Mouse (Mus musculus): ENCODE data around the gene Rtl10.

Rtl10 gene

DNA sequence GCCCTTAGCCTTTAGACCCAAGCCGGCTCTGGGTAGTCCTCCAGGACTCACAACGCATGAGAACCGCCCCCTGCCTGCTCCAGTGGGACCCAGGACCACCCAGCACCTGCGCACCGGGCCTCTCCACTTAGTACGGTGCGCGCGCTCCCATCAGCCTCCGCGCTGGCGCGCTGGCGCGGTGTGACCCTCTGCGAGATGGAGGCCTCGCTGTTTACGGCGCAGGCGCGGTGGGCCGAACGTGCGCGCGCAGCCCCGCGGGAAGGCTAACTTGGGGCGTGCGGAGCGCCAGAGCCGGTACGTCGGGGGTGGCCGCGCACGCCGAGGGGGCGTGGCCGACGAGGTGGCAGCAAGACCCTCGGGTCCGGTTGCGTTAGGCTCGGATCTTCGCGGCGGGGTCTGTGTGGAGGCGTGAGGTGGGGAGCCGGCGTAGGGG lies at the start of gene Rtl10, which contains the start of gene Gnb1l:
Gene Rtl10, plus strand, starts transcription at position 344 of the 433 bp plus-strand sequence.
Gene Gnb1l, plus strand, starts transcription at position 156 of the 433 bp plus-strand sequence.
- peak; percentile 98 for DNase-seq

DNA sequence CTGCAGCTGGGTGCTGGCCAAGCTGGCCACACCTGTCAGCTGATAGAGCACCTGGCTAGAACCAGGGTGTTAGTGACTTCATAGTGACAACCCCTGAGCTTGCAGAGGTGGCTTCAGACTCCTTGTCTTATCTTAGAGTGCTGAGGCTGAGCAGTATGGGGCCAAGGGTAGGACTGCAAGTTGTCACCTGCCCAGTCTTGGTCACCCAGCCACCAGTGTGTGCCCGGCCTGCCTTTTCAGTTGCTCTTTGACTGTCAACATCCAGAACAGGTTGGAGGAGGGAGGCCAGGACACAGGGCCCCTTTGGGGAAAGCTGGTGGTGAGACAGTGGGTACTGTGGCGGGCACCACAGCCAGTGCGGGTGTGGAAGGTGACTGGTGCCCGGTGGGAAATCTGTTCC lies 49.7 kb upstream of the Rtl10 start:
- DNase-seq, result no peak

DNA sequence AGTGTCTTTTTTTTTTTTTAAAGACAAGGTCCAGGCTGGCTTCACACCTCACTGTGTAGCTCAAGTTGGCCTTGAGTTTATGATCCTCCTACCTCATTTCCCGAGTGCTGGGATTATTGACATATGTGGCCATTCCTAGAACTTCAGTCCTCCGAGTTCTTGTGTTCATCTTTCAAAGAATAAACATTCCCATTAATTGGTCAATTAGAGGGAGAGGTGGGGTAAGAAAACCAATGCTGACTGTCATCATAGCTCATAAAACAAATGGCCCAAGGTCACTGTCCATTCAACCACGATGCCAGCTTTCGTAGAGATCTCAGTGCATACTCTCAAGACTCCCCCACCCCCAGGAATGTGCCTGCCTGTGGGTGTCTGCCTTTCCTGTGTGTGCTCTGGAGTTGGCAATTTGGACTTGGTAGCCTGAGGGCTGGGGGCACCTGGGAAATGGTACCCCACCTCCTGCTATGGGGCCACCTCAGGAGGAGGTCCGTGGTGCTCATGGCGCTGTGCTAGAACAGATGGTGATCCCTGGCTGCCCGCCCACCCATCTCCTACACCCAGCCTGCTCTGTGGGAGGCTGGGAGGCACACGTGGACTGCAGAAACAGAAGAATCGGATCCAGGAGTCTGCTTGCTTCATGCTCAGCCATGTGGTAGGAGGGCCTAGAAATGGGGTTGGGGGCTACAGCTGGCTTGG lies 47.1 kb upstream of the Rtl10 start:
- DNase-seq, result peak; percentile 51 to 72

- DNase-seq, result no peak
Measured at GRCm38 (mm10) chr16:18452361-18452862, 46.3 kb upstream of the Rtl10 start.

DNA sequence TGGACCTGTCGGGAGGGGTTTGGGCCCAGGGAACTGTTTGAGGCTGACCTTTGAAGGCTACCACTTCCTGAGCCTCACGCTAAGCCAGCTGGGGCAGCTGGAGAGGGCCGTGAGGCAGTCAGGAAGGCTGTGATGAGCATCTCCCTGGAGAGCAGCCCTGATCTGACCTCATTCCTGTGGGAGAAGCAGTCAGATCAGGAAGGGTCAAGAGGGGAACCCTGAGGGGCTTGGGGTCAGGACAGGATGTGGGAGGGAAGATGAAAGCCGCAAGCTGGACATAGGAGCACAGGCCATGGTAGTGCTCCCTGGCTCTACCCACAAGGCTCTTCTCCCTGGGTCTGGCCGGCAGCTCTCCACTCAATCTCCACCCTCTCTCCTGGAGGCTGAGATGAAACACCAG lies 44.9 kb upstream of the Rtl10 start:
- DNase-seq, result peak; percentile 55 to 68

- no peak for DNase-seq
Measured at GRCm38 (mm10) chr16:18455407-18455806, 43.3 kb upstream of the Rtl10 start.

GRCm38 (mm10) chr16:18458661-18459060 lies 40.0 kb upstream of the Rtl10 start:
- no peak for DNase-seq

DNA sequence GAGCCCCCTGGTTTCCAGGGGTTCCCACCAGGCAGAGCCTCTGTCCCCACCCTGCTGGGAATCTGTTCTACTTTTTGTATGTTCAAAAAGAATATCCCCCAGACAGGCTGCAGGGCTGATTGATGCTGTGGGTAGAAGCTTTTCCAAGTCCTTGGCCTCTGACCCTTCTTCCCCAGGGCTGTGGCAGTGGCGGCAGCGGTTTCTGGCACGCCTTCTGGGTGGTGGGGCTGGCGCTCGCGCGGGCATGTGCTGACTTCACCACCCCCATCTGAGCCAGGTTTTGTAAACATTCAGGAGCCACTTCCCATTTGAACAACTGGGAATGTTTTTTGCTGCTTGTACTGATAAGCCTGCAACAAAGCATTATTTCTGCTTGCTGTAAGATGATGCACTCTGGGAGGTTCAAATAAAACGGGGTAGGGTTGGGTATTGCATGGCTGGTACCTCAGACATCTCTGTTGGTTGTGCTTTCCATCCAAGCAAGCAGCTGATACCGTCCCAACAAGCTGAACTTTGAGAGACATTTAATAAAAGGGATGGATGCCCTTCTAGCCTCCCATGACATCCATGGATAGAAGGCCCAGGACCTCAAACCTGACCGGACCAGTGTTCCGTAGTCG lies 39.3 kb upstream of the Rtl10 start:
- peak in 1 of 2 experiments; percentile 44 for DNase-seq

DNA sequence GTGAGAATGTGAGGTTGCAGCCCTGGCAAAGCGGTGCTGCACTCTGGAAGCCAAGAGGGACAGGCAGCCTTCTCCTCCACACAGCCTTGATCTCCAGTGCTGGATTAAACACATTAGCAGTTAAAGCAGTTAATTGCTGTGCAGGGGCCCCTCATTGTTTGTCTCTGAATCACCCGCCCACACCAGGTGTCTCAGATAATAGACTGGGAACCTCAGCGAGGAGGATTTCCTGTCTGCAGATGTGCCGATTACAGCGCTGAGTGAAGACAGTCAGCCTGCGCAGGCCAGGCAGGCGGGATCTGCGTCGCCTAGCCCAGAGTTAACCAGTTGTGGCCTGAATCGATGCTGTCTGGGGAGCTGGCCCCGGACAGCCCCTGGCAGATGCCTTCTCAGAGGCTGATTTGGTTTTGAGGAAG lies 38.7 kb upstream of the Rtl10 start:
- peak; percentile 50 to 63 for DNase-seq

- no peak for DNase-seq
Measured at GRCm38 (mm10) chr16:18460826-18461225, 37.9 kb upstream of the Rtl10 start.

GRCm38 (mm10) chr16:18462031-18462430 lies 36.7 kb upstream of the Rtl10 start:
- DNase-seq, result no peak

GRCm38 (mm10) chr16:18462598-18462997 lies 36.1 kb upstream of the Rtl10 start:
- DNase-seq, result peak; percentile 32 to 51

- DNase-seq, result no peak
Measured at GRCm38 (mm10) chr16:18464271-18464670, 34.4 kb upstream of the Rtl10 start.

DNA sequence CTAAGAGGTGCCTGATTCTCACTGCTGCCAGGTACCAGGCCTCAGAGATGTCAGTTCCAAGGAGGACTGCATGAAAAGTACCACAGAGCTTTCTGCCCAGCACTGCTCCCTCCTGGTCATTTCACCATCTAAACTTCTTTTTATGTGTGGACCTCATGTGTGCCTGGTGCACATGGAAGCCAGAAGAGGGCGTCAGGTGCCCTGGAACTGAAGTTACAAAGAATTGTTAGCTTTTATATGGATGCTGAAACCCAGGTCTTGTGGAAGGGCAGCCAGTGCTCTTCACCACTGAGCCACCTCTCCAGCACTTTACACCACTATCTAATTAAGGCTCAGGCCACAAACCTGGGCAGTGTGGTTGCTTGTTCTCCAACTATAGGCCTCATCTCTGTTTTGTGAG lies 27.9 kb upstream of the Rtl10 start:
- DNase-seq, result peak in 1 of 2 experiments; percentile 4

DNA sequence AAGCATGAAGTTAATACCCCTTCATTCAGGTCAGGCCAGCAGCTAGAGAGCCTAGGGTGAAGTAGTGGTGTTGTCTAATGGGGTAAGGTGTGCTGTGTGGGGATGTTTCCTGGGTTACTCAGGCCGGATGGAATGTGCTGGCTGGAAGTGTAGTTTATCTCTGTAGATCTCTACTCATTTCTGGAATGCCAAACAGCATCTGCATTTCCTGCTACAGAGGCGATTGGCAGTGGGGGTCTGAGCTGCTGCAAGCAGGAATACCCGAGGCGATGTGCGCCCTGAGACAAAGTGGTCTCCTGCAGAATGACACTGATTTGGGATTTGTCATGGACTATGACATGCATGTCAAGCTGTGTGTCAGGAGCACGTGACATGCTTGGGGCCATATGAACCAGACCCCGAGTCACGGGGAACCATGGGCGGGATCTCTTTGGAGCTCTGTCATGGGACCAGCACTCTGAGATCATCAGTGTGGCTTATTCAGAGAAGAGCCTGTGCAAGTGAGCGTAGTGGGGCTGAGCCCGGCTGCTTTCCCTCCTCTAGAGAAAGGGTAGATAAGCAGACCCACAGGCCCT lies 27.2 kb upstream of the Rtl10 start:
- no peak for DNase-seq

DNA sequence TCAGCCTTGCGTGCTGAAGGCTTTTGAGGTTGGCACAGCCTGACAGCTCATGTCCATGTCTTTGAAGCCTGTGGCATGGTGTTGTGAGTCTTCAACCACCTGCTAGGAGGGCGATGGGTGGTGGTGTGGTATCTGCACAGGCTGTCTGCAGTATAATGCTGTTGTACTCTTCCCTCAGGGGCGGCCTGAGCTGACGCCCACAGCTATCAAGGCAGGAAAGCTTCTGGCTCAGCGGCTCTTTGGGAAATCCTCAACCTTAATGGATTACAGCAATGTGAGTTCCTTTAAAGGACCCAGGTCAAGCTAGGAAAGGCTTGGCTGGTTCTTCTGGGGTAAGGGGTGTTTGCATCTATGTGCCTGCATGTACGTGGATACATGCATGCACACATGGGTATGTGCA lies 26.7 kb upstream of the Rtl10 start:
- no peak for DNase-seq

- no peak for DNase-seq
Measured at GRCm38 (mm10) chr16:18472416-18472815, 26.3 kb upstream of the Rtl10 start.

GRCm38 (mm10) chr16:18472976-18473375 lies 25.7 kb upstream of the Rtl10 start:
- DNase-seq, result no peak

DNA sequence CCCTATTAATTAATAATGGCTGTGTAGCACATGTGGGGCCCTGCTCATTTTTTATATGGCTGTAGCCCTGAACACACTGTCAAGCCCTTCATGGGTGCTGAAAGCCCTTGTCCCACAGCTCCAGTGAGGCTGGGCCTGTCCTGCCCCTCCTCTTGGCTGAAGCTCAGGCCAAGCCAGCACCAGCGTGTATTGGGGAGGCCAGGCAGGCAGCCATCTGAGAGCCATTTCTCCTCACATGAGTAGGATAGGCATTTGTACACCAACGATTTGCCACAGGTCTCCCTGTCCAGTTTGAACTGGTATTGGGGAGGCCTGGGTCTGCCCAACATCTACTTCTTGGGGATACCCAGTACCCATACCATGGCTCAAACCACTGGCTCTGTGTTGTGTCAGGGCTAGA lies 24.7 kb upstream of the Rtl10 start:
- no peak for DNase-seq

DNA sequence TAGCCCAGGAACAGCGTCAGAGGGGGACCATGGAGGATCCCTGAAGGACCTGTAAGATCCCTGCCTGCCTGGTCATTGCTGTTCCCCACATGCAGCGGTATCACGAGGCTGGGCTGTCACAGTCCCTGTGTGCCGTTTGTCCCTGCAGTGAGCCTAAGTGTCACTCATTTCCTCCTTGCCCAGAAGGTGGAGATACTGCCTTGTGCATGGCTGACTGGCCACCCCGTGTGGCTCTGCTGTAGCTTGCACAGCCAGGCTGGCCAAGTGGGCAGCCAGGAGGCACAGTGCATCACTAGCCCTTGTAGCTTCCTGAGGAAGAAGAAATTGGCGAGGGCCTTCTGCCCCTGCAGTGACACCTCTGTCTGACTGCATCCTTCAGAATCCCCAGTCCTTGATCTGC lies 20.7 kb upstream of the Rtl10 start:
- DNase-seq, result peak in 1 of 2 experiments; percentile 29

GRCm38 (mm10) chr16:18479667-18480066 lies 19.0 kb upstream of the Rtl10 start:
- peak; percentile 63 to 79 for DNase-seq

GRCm38 (mm10) chr16:18480933-18481485 lies 17.7 kb upstream of the Rtl10 start:
- no peak for DNase-seq

DNA sequence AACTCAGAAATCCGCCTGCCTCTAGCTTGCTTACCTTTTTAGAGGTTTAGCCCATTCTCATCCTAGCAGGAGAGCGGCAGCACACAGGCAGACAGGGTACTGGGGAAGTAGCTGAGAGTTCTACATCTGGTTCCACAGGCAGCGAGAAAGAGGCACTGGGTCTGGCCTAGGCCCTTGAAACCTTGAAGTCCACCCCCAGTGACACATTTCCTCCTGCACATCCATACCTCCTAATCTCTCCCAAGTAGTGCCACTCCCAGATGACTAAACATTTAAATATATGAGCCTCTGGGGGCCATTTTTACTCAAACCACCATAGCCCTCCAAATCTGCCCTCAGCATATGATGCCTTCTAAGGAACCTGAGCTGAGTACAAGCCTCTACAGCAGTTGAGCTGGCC lies 16.3 kb upstream of the Rtl10 start:
- no peak for DNase-seq

- DNase-seq, result no peak
Measured at GRCm38 (mm10) chr16:18483839-18484238, 14.9 kb upstream of the Rtl10 start.

Data from kidney, postnatal 4 days (tissue).